Mouse (Mus musculus) lung, postnatal 36 days (tissue): ENCODE data around the gene Gpr62.
"Not testable (repeated sequence)": the region's sequence is repeated elsewhere in the genome, so short reads cannot be mapped to it uniquely, and the experiment has no call there.

Experiments
- DNase-seq: peaks from one replicate; pipeline ENCODE4 v3.0.0; 2022; ENCODE audit warnings: mixed read lengths

The Gpr62 gene

DNA sequence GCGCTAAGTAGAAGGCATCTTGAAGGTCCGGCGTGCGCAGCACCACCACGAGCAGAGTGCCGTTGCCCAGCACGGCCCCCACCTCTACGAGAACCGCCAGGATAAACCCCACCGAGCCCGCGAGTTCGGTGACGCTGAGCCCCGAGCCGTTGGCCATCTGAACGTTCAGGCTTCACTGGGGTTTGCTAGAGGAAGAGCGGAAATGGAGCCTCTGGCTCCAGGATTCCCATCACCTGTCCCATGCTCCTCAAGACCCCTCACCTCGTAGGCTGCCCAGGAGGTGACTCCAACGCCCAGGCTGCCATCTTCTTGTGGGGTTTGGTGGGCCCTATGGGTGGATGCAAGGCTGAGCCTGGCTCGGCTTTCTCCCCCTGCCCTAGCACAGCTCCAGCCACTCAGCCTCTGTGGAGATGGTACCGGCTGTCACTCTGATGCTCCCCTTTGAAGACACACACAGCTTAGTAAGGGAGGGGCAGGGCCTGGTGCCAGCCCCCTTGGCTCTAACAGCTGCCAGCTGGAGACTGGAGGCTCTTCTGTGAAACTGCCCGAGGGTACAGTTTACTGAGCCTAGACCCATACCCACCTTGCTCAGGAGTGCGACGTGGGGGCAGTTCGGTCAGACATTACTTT lies at the start of gene Gpr62:
Gene Gpr62, minus strand, starts transcription at position 368 of the 630 bp plus-strand sequence.
- no peak for DNase-seq

DNA sequence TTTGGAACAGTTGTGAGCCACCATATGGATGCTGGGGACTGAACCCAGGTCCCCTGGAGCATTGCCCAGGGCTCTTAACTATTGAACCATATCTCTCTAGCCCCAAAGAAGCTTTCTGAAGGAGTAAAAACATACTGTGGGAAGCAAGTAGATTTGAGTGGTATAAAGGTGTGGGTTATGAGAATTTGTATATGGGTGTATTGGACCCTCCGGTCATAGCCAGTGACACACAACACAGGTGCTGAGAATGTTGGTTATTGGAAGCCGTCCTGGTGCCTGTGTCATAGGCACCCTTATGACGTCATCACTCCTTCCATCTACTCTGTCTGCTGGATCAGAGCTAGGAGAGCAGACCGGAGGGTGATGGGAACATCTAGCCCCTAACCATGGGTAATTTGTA lies 48.5 kb upstream of the Gpr62 start, which contains the start of gene Iqcf5:
Gene Iqcf5, plus strand, starts transcription at position 301 of the 400 bp plus-strand sequence.
- DNase-seq = no peak

GRCm38 (mm10) chr9:106513566-106513965 lies 47.8 kb upstream of the Gpr62 start:
- no peak for DNase-seq

DNA sequence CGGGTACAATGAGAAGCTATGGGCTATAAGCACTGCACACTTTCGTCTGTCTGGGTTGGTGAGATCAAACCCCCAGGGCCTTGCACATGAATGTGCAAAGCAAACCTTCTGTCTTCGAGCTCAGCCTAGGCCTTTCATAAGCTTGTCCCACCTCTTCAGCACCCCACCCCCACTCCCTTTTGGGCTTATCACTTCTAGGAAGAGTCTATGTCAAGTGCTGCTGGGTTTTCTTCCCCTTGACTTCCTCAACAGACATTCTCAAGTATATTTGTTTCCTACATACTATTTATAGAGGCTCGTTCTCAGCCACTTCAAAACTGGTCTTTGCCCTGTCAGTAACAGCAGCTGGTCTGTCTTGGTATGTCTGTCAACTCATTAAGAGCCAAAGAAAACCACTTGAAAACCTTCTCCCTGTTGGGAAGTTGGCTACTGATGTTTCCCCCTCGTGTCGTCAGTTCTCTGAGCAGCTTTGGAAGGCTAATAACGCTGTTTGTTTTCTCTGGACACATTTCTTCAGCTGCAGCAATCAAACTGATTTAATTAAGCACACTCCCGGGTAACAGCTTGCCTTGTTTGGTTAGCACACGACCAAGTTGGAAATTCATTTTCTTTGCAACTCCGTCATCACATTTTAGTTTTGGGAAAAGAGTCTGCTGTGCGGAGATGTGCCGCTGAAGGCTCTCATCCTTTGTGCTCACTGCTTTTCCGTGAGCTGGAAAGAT lies 47.2 kb upstream of the Gpr62 start:
- peak; percentile 36 for DNase-seq

GRCm38 (mm10) chr9:106509356-106509755 lies 43.6 kb upstream of the Gpr62 start:
- no peak for DNase-seq

GRCm38 (mm10) chr9:106504246-106504645 lies 38.5 kb upstream of the Gpr62 start:
- no peak for DNase-seq

DNA sequence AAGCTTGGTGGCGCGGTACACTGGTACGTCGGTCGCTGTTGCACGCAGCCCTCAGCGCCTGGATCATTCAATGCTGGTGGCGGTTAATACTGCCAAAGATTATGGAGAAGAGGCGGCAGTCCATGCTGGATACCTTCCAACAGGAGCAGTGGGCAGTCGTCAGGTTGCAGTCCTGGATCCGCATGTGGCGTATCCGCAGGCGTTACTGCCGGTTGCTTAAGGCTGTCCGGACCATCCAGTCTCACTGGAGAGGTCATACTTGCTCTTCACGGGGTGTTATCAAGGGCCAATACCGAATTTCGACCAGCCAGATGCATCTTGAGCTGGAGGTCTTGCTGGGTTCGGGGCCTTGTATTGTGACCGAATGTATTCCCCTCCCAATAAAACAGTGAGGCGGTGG lies 36.1 kb upstream of the Gpr62 start:
- DNase-seq = no peak

GRCm38 (mm10) chr9:106499667-106500066 lies 33.9 kb upstream of the Gpr62 start, which contains the start of gene Iqcf1:
Gene Iqcf1 (plus strand): TSS chr9:106499967.
- DNase-seq = no peak

- not testable (repeated sequence) for DNase-seq
Measured at GRCm38 (mm10) chr9:106487602-106488001, 21.9 kb upstream of the Gpr62 start.

GRCm38 (mm10) chr9:106485076-106485475 lies 19.3 kb upstream of the Gpr62 start:
- DNase-seq = no peak

DNA sequence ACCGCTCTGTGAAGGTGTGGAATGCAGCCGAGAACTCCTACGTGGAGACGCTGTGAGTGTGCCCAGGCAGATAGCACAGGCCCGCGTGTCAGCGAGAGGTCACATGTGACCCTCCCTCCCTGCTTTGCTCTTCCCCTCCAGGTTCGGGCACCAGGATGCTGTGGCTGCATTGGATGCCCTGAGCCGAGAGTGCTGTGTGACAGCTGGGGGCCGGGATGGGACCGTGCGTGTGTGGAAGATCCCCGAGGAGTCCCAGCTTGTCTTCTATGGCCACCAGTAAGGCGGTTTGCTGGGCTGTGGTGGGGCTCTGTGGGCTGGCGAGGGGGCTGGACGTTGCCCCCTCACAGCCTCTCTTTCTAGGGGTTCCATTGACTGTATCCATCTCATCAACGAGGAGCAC lies 17.9 kb upstream of the Gpr62 start:
- DNase-seq = no peak

GRCm38 (mm10) chr9:106483136-106483535 lies 17.4 kb upstream of the Gpr62 start:
- DNase-seq = no peak

GRCm38 (mm10) chr9:106482578-106483115 lies 16.9 kb upstream of the Gpr62 start:
- no peak for DNase-seq

GRCm38 (mm10) chr9:106481676-106482075 lies 15.9 kb upstream of the Gpr62 start:
- no peak for DNase-seq

DNA sequence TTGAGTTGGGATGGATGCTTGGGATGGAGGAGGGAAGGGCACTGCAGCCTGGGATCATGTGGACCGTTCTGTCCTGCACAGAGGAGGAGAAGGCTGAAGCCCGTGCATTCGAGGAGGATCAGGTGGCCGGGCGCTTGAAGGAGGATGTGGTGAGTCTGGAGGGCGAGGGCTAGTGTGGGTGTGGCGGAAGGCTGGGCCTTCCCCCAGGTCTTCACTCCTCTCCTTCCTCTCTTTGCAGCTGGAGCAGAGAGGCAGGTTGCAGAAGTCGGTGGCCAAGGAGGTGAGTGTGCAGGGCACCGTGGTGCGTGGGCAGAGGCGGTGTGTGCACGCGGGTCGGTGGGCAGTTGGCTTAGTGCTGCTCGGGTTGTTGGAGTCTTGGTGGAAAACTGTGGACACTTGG lies 15.3 kb upstream of the Gpr62 start:
- DNase-seq = no peak

DNA sequence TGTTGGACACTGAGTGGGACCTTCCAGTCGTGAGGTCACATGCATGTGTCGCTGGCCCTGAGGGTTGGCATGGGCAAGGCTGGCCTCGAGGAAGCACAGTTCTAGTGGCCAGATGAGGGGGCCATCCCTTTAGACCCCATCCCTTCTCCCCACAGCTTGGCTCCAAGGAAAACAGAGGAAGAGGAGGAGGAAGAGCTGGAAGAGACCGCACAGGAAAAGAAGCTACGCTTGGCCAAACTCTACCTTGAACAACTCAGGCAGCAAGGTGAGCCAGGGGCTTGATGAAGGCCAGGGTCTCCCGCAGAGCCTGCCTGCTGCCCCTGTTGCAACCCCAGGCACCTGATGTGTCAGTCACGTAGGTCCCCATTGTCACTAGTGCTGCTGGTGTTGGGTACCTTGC lies 14.8 kb upstream of the Gpr62 start:
- no peak for DNase-seq

- no peak for DNase-seq
Measured at GRCm38 (mm10) chr9:106478101-106478500, 12.4 kb upstream of the Gpr62 start.

DNA sequence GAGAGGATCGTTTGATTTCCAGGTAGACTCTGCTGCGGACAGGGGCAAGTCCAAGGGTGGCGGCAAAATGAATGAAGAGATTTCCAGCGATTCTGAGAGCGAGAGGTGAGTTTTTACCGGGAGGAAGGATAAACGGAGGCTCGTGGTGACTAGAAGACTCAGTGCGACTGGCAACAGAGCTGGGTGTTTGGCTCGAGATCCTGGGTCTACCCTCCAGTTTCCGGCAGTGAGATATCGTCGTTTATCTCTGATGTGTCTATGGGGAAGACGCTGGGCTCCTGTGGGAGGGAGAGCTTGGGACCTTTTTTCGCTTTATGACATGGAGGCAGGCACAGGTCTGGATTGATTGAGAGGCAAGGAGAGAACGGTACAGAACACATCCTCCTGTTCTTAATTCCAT lies 11.9 kb upstream of the Gpr62 start:
- no peak for DNase-seq

- peak; percentile 100 for DNase-seq
Measured at GRCm38 (mm10) chr9:106476924-106477484, 11.3 kb upstream of the Gpr62 start, which contains the start of gene Parp3. Gene Parp3 (minus strand): TSS chr9:106476949.

- peak; percentile 84 for DNase-seq
Measured at GRCm38 (mm10) chr9:106476002-106476923, 10.5 kb upstream of the Gpr62 start.

GRCm38 (mm10) chr9:106475663-106476001 lies 9.9 kb upstream of the Gpr62 start, which contains the start of gene Rrp9:
Gene Rrp9 (plus strand): TSS chr9:106475963.
- no peak for DNase-seq

DNA sequence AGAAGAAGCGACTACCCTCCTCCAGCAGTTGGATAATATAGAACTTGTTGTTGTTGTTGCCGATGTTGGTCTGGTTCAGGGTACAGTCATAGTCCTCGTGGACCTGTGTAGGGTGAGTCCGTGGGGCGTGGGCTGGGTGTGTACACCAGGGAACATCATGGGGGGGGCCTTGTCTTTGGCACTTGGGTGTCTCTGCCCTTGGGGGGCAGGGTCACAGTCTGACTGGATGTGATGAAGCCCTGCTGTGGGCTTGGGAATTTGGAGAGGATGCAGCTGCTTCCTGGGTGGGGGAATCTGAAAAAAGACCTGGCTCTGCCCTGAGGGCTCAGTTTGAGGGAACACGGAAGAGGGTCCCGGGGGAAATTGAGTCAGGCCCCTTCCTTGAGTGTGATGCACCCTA lies 9.3 kb upstream of the Gpr62 start:
- peak; percentile 60 for DNase-seq

GRCm38 (mm10) chr9:106474456-106474855 lies 8.7 kb upstream of the Gpr62 start:
- peak; percentile 74 for DNase-seq
